Mouse (Mus musculus) urinary bladder, adult 18-20 months (tissue): ENCODE results near the gene Zbtb7a.
"Not testable (repeated sequence)": the region's sequence is repeated elsewhere in the genome, so short reads cannot be mapped to it uniquely, and the experiment has no call there.

Experiments
- DNase-seq, 2 experiments: peaks; one replicate each; pipeline ENCODE4 v3.0.0; 2022; ENCODE audit warnings: low spot score in 2 of 2, mixed read lengths in 2 of 2

Gene Zbtb7a

GRCm38 (mm10) chr10:81168087-81168431 lies 33.0 kb downstream of the Zbtb7a start:
- no peak for DNase-seq

DNA sequence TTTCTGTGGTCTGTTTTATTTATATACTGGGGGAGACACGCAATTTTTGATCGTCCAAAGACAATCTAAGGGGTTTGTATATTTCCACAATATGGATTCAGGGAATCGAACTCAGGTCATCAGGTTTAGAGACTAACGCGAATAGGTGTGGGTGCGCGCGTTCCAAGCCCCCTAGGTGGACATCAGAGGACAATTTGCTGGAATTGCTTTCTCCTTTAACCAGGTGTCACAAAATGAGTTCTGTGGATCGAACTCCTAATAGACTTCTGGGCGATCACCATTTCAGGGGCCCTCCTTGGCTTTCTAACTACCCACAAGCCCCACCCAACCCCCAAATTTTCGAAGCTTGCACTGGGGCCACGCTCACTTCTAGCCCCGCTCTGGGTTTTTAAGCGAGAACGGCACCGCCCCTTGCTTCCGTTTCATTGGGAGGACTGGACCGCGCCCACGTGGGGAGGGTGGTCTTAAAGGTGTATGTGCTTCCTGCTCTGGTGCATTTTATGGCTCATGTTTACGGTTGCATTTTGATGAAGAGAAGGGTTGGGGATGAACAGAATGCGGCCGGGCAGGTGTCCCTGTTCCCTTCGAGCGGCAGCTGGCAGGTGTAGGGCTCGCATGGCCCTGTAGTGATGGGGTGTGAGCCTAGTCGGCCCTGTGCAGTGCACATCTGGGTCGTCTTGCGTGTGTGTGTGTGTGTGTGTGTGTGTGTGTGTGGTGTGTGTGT lies 33.7 kb downstream of the Zbtb7a start:
- DNase-seq = peak; percentile 73 to 77

DNA sequence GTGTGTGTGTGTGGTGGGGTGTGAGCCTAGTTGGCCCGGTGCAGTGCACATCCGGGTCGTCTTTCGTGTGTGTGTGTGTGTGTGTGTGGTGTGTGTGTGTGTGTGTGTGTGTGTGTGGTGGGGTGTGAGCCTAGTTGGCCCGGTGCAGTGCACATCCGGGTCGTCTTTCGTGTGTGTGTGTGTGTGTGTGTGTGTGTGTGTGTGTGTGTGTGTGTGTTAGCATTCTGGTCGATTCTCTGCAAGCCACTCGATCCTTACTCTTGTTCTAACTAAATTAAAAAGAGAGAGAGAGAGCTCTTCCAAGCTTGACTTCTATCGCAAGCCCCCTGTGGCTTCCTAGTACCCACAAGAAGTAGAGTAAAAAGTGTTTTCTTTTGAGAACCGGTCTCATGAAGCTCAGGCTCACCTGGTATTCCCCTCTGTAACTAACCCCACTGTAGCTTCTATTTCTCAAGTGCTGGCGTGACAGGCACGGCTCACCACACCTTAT lies 34.4 kb downstream of the Zbtb7a start:
- DNase-seq = not testable (repeated sequence)

DNA sequence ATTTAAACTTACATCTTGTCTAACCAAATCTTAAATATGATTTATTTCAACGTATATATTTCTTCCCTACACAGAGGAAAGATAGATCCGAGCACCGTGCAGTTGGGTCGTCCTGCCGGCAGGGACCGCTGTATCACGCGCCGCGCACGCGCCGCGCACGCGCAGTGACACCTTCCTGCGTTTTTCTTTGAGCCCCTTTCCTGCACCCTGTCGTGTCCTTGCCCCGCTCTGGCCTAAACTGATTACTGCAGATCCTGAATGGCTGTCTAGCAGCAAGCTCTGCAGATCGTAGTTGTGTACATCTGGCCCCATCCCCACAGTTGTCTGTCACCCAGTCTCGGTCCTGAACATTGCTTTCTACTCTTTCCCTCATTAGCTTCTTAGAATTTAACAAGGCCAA lies 38.1 kb downstream of the Zbtb7a start:
- peak; percentile 69 to 74 for DNase-seq

DNA sequence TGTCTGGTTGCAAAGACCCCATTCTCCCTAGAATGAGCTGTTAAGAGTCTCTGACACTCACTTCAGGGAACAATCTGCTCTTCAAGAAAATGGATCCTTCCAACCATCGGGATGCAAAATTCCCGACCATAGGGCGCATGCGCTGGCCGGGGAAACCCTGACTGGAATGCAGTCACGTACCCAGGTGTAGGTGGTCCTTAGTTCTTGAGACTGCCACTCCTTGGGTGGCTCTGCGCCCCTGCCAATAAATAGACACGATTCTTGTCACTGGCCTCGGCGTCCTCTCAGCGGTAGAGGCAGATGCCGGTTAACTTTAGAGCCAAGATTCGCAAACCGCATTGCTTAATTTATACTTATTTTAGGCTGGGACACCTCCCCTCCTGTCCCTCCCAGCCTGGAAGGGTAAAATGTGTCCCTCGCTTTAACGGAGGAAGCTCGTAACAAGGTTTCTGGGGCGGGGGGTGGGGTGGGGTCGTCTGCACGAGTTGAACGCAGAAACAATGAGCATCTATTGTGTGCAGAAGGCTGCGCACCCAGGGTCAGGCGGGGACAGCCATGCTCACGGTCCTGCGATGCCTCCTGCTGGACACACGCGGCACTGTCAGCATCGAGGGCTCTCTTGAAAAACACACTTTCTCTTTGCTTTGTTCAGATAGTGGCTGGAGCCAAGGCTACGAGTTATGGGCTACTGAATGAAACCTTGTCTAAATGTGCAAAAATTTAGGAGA lies 39.8 kb downstream of the Zbtb7a start:
- peak; percentile 75 to 82 for DNase-seq

DNA sequence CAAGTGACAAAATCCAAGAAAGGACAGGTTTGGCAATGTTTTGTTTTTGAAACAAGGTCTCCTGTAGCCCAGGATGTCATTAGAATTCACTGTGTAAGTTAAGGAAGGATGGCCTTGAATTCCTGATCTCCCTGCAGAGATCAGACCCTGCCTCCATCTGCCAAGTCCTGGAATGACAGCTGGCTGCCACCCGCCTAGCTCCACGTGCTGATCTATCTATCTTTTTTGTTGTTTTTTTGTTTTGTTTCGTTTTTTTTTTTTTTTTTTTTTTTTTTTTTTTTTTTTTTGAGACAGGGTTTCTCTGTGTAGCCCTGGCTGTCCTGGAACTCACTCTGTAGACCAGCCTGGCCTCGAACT lies 40.3 kb downstream of the Zbtb7a start:
- DNase-seq = not testable (repeated sequence)

- no peak for DNase-seq
These were observed 41.0 kb downstream of the Zbtb7a start for GRCm38 (mm10) chr10:81175936-81176465.

- DNase-seq = peak; percentile 97 to 98
These were observed 41.6 kb downstream of the Zbtb7a start, which contains the start of gene Eef2 for GRCm38 (mm10) chr10:81176466-81177271. TSS of gene Eef2 (plus strand) at chr10:81176631.

DNA sequence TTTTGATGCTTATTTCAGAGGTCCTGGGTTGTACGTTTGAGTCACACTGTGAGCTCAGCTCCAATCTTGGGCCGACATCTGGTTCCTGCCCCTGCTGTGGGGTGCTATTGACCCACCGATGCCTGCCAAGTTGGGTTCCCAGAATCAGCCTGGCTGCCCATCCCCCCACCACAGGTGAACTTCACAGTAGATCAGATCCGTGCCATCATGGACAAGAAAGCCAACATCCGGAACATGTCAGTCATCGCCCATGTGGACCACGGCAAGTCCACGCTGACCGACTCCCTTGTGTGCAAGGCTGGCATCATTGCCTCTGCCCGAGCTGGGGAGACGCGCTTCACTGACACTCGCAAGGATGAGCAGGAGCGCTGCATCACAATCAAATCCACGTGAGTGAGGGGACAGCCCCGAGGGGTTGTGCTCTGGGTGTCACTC lies 42.5 kb downstream of the Zbtb7a start:
- no peak for DNase-seq

DNA sequence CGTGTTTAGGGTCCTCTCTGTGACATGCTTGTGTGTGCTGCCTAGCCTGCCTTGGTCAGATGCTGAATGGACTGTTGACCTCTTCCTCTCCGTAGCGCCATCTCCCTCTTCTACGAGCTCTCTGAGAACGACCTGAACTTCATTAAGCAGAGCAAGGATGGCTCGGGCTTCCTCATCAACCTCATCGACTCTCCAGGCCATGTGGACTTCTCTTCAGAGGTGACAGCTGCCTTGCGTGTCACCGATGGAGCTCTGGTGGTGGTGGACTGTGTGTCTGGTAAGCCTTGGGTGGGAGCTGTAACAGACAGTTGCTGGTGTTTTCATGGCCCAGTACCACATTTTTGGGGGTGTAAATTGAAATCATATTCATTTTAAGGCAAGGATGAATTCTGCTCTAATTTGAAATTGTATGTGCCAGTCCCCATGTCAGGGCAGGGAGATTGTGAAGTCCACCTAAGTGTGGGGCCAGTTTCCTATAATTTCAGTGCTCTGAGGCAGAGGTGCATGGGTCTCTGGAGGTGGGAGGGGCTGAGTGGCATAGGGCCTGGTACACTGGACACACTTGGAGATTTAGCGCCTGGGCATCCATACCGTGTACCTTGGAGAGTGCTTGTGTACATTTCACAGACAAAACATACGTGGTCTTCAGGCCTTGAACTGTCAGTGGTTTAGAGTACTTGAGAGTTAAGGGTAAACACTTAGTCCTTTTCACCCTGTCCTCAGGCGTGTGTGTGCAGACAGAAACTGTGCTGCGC lies 43.1 kb downstream of the Zbtb7a start:
- no peak for DNase-seq

GRCm38 (mm10) chr10:81178927-81179326 lies 43.9 kb downstream of the Zbtb7a start:
- no peak for DNase-seq

- no peak for DNase-seq
These were observed 44.7 kb downstream of the Zbtb7a start for GRCm38 (mm10) chr10:81179451-81180342.

DNA sequence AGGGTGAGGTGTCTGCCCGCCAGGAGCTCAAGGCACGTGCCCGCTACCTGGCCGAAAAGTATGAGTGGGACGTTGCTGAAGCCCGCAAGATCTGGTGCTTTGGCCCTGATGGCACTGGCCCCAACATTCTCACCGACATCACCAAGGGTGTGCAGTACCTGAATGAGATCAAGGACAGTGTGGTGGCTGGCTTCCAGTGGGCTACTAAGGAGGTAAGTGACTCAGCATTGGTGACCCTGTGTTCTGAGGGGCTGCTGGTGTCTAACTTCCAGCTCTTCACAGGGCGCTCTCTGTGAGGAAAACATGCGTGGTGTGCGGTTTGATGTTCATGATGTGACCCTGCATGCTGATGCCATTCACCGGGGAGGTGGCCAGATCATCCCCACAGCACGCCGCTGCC lies 45.9 kb downstream of the Zbtb7a start:
- no peak for DNase-seq

GRCm38 (mm10) chr10:81181860-81182259 lies 46.8 kb downstream of the Zbtb7a start:
- DNase-seq = not testable (repeated sequence)

DNA sequence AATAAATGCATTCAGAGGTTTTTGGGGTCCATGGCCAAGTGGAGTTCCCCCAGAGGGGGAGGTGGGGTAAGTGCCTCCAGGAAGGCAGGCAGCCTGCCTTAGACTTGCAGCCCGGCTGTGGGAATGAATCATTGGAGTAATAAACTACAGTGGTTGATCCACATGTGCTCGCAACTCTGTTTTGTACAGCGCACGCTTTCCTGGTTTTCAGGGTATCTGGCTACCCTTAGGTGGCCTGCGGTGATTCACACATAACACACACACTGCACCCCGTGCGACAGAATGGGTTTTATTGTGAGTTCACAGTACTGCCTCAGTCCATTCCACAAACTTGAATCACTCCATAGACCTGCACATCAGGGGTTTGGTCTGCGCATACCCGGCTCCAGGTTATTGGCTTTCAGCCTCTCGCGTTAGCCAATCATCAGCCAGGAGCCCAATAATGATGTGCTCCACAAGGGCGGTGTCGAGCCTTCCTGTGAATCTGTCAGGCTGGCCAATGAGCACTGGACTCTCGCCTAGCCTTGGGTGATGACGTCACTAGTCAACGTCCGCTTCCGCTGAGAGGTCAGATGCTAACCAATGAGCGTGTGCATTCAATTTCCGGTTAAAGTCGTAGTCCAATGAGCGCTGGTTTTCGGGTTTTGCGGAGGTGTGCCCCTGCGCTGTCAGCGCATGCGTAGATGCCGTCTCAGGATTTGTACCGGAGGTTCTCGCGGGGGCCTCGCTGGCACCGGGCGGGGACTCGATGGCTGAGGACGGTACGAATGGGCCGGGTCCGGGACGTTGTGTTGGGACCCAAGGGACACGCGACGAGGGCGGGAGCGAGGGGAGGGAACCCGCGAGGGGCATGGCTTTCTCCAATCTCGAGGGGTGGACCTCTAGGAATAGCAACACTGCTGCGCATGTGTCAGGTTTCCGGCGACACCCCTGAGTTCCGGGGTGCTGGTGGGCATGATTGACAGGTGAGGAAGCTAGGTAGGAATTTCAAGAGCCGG lies 47.6 kb downstream of the Zbtb7a start, which contains the start of gene Dapk3:
Dapk3 (plus strand) TSS at position 670 of the 998 bp plus-strand sequence.
- peak; percentile 92 to 93 for DNase-seq

- DNase-seq = no peak
These were observed 48.8 kb downstream of the Zbtb7a start, which contains the start of gene 4930442H23Rik for GRCm38 (mm10) chr10:81183805-81184204. TSS of gene 4930442H23Rik (minus strand) at chr10:81183849.

DNA sequence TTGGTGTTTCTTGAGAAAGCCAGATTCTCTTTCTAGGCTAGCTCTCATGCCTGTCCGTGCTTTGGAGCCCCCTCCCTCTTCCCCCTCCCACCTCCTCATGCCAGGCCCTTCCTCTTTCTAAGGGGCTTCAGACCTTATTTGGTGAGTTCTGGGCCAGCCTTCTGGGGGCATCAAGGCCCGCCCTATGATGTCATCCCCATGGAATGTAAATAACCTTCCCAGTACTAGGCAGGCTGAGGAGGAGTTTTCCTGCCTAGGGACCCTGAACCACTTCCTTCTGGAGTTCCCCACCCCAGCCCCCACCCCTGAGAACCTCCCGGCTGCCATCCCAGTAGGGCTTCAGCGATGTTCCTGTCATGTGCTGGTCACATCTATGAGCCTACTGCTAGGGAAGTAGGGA lies 49.7 kb downstream of the Zbtb7a start:
- DNase-seq = no peak

DNA sequence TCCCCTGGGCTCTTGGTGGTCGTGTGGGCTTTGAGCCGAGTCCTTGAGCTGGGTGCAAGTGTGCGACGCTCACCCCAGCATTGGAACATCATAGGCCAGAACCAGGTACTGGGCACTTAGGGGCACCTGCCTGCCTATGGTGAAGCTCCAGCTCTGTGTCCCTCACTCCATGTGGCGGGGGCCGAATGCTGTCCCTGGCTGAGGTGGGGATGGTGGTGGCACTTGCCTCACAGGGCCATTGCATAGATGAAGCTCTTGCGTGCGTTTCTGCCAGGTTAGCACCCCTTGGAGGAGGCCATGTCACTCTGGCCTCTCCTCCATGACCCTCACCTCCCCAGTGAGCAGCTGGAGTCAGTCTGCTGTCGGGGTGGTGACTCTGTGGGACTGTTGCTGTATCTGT lies 52.1 kb downstream of the Zbtb7a start:
- DNase-seq = no peak

GRCm38 (mm10) chr10:81189821-81190220 lies 54.8 kb downstream of the Zbtb7a start:
- no peak for DNase-seq
